Mouse (Mus musculus): ENCODE measurements around the gene Flrt1. TPM values are rescaled to one million over a fixed set of nuclear protein-coding genes. Genes with fewer than 3 reads are reported as not detected.
A peak's percentile ranks its signal among the peaks of the same experiment; 100 is the strongest.
"Not testable (repeated sequence)": the region's sequence is repeated elsewhere in the genome, so short reads cannot be mapped to it uniquely, and the experiment has no call there.

Flrt1 gene
- polyA plus RNA-seq, 1 experiment from 2014 or later: 3.5 TPM

DNA sequence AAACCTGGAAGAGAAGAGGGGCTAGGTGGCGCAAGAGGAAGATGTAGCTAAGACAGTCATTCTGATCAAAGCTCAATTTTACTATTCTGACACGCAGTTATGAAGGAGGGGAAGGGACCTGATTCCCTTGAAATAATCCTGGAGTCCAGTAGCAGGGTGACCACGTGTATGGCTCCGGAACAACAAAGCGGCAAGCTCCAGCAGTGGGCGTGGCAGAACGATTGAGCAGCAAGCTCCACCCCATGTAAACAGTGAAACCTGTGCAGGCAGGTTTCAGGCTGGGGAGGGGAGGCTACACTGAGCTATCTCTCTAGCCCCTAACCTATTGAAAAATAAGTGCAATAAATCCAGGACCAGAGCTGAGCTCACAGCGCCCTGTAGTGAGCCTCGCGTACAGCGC is 30.2 kb downstream of the Flrt1 start:
- ATAC-seq (ENCODE audit: insufficient read depth, low FRiP score, low read depth); H3K4me3 ChIP-seq (replicated peaks); H3K4me1 ChIP-seq; H3K27me3 ChIP-seq (replicated peaks); H3K4me2 ChIP-seq; H3K9ac ChIP-seq; H3K36me3 ChIP-seq; H3K9me3 ChIP-seq; H3K27ac ChIP-seq: not testable (repeated sequence)
- WGBS: 74% methylated on average over 11 of the region's 11 CpGs

DNA sequence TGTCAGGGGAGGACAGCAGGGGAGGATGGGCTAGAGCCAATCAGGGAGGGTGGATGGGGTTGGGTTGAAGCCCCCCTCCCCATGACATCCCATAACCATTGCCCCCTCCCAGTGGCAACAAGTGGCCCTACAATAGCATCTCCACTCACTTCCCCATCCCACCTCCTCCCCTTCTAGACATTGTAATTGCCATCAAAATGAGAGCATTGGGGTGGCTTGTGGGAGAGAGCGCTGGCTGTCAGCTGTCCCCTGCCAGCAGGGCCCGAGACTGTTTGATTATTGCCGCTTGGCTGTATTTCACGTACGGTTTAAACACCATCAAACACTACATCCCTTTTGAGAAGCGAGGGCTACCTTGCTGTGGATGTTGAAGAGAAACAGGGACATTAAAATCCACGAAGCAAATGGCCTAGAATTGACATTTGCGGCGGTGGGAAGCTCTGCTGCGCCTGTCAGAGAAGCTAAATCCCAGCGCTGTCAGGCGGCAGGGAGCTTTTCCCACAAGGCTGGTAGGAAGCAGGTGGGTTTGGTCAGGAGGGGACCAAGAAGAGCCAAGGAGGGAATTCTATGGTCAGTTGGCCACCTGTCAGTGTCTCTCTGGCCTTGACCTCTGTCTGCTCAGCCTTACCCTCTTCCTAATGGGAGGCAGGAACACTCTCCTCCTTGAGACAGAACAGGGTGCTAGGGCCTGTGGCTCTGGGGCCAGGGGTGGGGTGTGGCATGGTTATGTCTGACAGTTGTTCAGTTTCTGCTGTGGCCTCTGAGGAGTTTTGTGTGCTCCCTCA is 31.3 kb downstream of the Flrt1 start:
- peaks cover 21% of the 10 kb centered on the region for H3K4me1 ChIP-seq

DNA sequence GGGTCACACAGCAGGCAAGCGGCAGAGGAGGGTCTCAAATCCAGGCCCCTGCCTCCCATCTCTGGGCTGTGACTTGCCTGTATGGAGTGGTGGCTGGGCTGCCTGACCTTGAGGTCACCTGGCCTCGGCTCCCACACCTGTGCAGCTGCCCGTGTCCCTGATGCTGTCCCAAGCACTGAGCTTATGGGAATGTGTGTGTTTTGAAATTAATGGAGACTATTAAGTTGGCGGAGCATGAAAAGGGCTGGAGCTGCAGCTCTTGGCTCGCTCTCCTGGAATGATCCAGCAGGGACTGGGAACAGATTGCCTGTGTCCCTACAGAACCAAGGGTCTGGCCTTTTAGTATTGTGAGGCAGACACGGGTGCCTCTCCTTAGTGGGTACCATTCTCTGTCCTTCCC is 33.3 kb downstream of the Flrt1 start:
- H3K4me3 ChIP-seq (replicated peaks): no peak overlapping the region
- H3K9me3 ChIP-seq: no peaks in the 10 kb centered on the region
- H3K27me3 ChIP-seq (replicated peaks): no peaks in the 10 kb centered on the region
- no peaks in the 10 kb centered on the region for H3K36me3 ChIP-seq
- WGBS: 62% methylated on average over 6 of the region's 6 CpGs
- peaks cover 38% of the 10 kb centered on the region for H3K4me1 ChIP-seq
- ATAC-seq (ENCODE audit: insufficient read depth, low FRiP score, low read depth): peak; percentile 20; the same call in 1 of the 2 replicates
- H3K9ac ChIP-seq: no peak overlapping the region
- H3K4me2 ChIP-seq: no peak overlapping the region
- peak overlapping the region; percentile 48 for H3K27ac ChIP-seq

More for the DNA sequence above, 31.3 kb downstream of the Flrt1 start:
- no peak overlapping the region for H3K4me2 ChIP-seq
- H3K36me3 ChIP-seq: no peaks in the 10 kb centered on the region
- H3K27ac ChIP-seq: no peak overlapping the region
- no peak overlapping the region for H3K9ac ChIP-seq
- no peaks in the 10 kb centered on the region for H3K9me3 ChIP-seq
- H3K4me3 ChIP-seq (replicated peaks): no peak overlapping the region
- 57% methylated on average over 12 of the region's 12 CpGs for WGBS
- H3K27me3 ChIP-seq (replicated peaks): no peaks in the 10 kb centered on the region
- ATAC-seq (ENCODE audit: insufficient read depth, low FRiP score, low read depth): no peak

DNA sequence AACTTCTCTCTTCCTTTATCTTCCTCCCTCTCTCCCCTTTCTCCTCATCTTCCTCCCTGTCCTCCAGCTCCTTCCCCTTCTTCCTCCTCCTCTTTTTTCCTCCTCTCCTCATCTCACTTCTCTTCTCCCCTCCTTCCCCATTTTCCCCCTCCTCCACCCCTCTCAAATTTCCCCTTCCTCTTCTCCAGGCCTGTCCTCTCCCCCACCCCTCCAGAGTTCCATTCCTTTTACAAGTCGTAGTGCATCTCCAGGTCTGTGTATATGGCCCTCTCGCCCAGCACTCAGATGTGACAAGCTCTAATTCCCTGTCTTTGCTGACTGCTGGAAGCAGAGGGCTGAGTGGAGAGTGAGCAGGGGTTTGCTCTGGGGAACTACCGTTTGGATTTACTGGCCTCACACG is 34.8 kb downstream of the Flrt1 start:
- Histone ChIP-seq H3K27me3 (replicated peaks) (no peaks in the 10 kb centered on the region), H3K4me1 (peaks cover 52% of the 10 kb centered on the region), H3K27ac (peak overlapping the region; percentile 18; the same call in 1 of the 2 replicates), H3K9me3 (no peaks in the 10 kb centered on the region), H3K4me2 (peak overlapping the region; percentile 43), H3K36me3 (no peaks in the 10 kb centered on the region), H3K9ac (no peak overlapping the region), H3K4me3 (replicated peaks) (no peak overlapping the region)
- no peak for ATAC-seq (ENCODE audit: insufficient read depth, low FRiP score, low read depth)
- 26% methylated on average over 4 of the region's 4 CpGs for WGBS

DNA sequence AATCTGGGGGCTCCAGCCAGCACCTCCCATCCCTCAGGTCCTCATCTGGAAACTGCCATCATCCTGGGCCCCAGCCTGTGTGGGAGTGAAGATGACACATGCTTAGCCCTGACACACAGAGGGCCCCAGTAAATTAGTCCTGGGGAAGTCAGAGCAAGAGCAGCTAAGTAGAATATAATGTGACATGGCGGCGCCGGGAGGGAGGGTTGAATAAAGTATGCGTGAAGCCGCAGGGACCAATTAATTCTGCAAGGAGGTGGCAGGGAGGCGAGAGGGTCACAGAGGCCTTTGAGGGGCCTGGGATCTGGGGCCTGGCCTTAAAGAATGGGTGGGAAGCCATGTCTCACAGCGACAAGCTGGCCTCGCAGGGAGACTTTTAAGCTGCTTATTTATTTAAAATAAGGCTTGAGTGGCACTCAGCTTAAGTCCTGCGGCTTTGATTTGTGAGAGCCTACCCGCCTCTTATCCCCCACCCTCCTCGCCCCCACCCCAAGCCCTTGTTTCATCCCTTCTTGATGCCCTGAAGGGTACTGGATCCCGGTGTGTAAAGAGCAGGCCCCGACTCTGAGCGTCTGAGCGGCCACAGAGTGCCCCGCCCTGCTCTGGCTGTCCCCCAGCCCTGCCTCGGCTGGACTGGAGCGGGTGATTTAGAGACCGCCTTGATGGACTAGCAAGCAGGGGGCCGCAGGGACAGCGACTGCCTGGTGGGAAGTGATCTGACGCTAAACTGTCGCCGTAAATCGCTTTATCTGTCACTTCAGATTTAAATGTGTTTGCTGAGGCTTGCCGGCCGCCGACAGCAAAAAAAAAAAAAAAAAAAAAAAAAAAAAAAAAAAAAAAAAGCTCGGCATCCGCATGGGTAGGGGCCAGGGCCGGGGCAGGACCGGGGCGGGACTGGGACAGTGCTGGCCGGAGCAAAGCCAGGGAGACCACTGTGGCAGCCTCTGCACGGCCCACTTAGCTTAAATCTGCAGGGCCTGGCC is 35.5 kb downstream of the Flrt1 start:
- Histone ChIP-seq H3K9ac (no peak overlapping the region), H3K4me3 (replicated peaks) (no peak overlapping the region; the same call in 1 of the 2 replicates), H3K27ac (no peak overlapping the region), H3K4me1 (peaks cover 54% of the 10 kb centered on the region), H3K36me3 (no peaks in the 10 kb centered on the region), H3K27me3 (replicated peaks) (no peaks in the 10 kb centered on the region), H3K4me2 (peak overlapping the region; percentile 43), H3K9me3 (no peaks in the 10 kb centered on the region)
- WGBS: 15% methylated on average over 35 of the region's 35 CpGs
- ATAC-seq (ENCODE audit: insufficient read depth, low FRiP score, low read depth): no peak

DNA sequence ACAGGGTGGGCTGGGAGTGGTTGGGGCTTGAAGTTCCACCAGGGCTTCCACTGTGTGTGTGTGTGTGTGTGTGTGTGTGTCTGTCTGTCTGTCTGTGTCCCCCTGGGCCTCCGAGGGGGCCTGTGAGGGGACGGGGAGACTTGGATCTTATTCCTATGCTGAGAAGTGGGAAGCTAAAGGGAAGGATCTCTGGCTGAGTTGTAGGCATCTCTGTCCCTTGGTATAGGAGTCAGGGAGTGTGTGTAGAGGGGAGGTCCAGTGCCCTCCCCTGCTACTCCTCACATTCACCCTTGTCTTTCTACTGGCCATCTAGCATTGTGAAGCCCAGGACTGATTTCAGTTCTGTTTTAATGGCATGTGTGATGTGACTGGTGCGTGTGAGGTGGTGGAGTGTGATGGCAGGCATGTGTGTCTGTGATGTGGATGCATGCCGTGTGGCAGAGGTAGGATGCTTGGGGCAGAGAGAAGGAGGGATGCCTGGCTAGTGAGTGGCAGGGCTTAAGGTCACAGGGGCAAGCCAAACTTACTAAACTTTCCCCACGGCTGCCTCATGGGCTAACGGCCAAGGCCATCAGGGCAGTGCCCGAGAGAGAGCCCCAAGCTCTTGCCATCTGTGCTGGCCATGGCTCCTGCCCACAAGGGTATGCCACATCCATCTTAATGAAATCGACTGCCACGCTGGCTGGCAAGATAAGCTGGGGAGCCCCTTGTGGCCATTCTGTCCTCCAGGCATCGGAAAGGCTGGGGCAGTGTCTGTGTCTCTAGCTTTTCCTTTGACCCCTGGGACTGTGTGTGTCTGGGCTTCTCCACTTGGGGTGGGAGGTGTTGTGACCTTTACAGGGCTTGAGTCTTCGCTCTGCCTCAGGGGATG is 36.6 kb downstream of the Flrt1 start:
- no peaks in the 10 kb centered on the region for H3K36me3 ChIP-seq
- H3K27me3 ChIP-seq (replicated peaks): no peaks in the 10 kb centered on the region
- H3K4me3 ChIP-seq (replicated peaks): no peak overlapping the region
- H3K9ac ChIP-seq: no peak overlapping the region
- H3K27ac ChIP-seq: no peak overlapping the region
- H3K4me2 ChIP-seq: no peak overlapping the region
- no peaks in the 10 kb centered on the region for H3K9me3 ChIP-seq
- H3K4me1 ChIP-seq: peaks cover 54% of the 10 kb centered on the region
- WGBS: 66% methylated on average over 11 of the region's 11 CpGs
- ATAC-seq (ENCODE audit: insufficient read depth, low FRiP score, low read depth): no peak

DNA sequence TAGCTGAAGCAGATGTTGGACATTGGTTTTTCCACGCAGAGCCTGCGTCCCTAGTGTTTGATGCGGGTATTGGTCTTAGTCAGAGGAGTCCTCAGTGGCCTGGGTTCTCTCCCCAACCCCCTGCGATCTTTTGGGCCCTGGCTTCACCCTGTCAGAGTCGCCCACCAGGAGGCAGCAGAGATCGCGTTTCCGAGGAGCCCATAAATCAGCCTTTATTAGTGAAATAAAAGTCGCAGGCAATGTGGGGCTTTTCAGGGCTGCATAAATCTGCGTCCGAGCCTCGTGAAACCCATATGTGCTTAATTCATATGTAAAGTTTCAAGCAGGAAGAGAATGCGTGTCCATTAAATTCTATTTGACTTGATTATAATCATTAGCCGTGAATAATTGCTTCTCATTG is 37.4 kb downstream of the Flrt1 start:
- peak; percentile 19; the same call in 1 of the 2 replicates for ATAC-seq (ENCODE audit: insufficient read depth, low FRiP score, low read depth)
- Histone ChIP-seq H3K27ac (no peak overlapping the region), H3K4me2 (no peak overlapping the region), H3K36me3 (no peaks in the 10 kb centered on the region), H3K9me3 (no peaks in the 10 kb centered on the region), H3K4me3 (replicated peaks) (no peak overlapping the region), H3K27me3 (replicated peaks) (no peaks in the 10 kb centered on the region), H3K9ac (no peak overlapping the region), H3K4me1 (peaks cover 54% of the 10 kb centered on the region)
- 5% methylated on average over 14 of the region's 14 CpGs for WGBS

DNA sequence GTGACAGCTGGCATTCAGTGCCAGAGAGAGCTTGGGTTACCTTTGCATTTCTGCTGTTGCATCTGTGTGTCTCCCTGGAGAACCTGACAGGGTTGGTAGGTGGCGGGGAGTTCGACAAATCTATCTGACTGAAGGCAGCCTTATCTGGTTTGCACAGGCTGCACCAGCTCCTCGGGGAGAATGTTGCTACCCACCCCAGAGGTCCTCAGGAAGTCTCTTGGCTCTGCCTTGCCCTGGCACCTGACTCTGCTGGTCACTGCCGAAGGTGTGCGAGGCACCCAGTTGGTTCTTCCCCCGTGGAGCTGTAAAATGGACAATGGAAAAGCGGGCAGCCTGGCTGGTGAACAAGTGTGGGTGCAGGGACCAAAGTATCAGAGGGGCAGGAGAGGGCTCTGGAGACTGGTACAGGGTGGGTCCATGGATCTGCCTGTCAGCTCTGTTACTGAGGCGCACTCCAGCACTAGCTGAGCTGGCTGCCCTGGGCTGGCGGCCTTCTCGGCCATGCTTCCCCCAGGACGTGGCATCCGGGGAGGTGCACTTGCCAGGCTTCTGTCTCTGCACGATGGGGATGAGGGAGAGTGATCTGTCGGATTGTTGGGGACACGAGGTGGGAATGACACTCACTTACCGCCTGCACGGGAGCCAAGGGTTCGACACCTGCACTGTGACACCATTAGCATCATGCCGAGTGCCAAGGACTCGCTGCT is 38.0 kb downstream of the Flrt1 start:
- Histone ChIP-seq H3K27me3 (replicated peaks) (no peaks in the 10 kb centered on the region), H3K36me3 (no peaks in the 10 kb centered on the region), H3K4me2 (no peak overlapping the region), H3K9ac (no peak overlapping the region), H3K4me3 (replicated peaks) (no peak overlapping the region), H3K4me1 (peaks cover 54% of the 10 kb centered on the region), H3K9me3 (no peaks in the 10 kb centered on the region), H3K27ac (no peak overlapping the region)
- WGBS: 49% methylated on average over 20 of the region's 20 CpGs
- ATAC-seq (ENCODE audit: insufficient read depth, low FRiP score, low read depth): no peak

DNA sequence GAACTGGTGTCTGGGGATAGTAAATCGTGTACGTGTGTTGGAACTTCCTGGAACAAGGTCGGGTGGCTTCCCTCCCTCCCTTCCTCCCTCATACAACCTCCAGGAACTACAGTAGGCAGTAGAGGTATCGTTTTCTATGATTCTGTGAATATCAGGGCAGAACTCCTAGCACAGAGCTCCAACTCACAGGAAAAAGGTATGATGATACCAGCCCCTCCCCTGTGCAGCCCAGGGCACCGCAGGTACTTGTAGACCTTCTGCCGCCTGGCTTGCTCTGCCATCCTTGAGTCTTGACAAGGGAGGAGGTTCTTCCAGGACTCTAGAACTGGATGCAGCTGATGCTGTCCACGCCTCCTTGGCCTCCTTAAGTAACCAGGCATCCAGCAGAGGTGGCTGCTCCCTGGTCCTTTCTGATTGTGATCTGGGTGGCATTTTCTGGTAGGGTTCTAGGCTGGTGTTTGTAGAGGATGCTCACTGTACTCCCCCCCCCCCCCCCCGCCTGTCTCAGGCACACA is 38.6 kb downstream of the Flrt1 start:
- peaks cover 49% of the 10 kb centered on the region for H3K4me1 ChIP-seq
- H3K27ac ChIP-seq: peak overlapping the region; percentile 63; the same call in 1 of the 2 replicates
- H3K9ac ChIP-seq: no peak overlapping the region
- H3K4me3 ChIP-seq (replicated peaks): no peak overlapping the region
- no peaks in the 10 kb centered on the region for H3K27me3 ChIP-seq (replicated peaks)
- 34% methylated on average over 7 of the region's 8 CpGs for WGBS
- no peak overlapping the region; the same call in 1 of the 2 replicates for H3K4me2 ChIP-seq
- H3K36me3 ChIP-seq: no peaks in the 10 kb centered on the region
- no peaks in the 10 kb centered on the region for H3K9me3 ChIP-seq
- ATAC-seq (ENCODE audit: insufficient read depth, low FRiP score, low read depth): no peak

DNA sequence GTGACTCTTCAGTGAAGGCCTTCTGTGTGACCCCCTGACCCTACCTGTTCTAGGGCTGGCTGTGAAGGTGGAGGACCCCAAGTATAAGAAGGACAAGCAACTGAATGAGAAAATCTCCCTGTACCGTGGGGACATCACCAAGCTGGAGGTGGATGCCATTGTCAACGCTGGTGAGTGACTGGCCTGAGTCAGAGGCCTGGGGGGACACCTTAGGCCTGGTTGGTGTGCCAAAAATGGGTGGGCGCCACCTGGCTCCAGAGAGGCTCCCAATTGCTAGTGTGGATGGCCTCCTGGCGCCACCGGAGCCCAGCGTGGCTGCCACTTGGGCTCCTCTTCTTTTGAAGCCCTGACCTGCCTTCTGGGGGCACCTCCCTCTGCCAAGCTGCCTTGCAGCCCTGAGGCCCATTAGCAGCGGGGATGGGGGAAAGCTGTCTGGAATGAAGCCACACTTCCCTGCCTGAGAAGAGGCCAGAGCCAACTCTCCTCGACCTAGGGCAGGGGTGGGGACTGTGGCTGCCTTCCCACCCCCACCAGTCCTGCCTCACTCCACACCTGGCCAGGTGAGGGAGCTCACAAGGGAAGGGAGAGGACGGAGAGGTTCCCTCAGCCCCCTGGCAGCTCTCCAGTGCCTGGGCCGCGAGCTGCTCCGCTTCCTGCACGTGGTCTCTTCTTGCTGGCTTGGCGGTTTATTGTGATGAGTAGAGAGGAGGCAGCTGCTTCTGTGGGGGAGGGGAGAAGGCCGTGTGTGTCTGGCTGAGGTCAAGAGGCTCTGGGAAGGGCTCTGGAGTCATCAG is 39.3 kb downstream of the Flrt1 start:
- Histone ChIP-seq H3K27me3 (replicated peaks) (no peaks in the 10 kb centered on the region), H3K9ac (no peak overlapping the region), H3K36me3 (no peaks in the 10 kb centered on the region), H3K4me3 (replicated peaks) (no peak overlapping the region), H3K4me1 (peaks cover 47% of the 10 kb centered on the region), H3K9me3 (no peaks in the 10 kb centered on the region), H3K4me2 (peak overlapping the region; percentile 33; the same call in 1 of the 2 replicates), H3K27ac (peak overlapping the region; percentile 63; the same call in 1 of the 2 replicates)
- no peak for ATAC-seq (ENCODE audit: insufficient read depth, low FRiP score, low read depth)
- WGBS: 36% methylated on average over 15 of the region's 15 CpGs
